Mouse (Mus musculus) kidney, adult 2 months (tissue): ENCODE measurements around the gene Pcsk5. TPM values are rescaled to one million over a fixed set of nuclear protein-coding genes. Genes with fewer than 3 reads are reported as not detected.

ENCODE experiments used
- DNase-seq: peaks from one replicate; pipeline ENCODE4 v3.0.0; 2021
- H3K27ac ChIP-seq: fragments of 200-500 bp; 2 replicates; pipeline ENCODE4 v1.5.1; 2012; ENCODE audit warnings: low read depth, low read length, control low read depth, inconsistent platforms; ENCODE audit not compliant: insufficient read depth
- H3K27me3 ChIP-seq: fragments of 200-500 bp; replicated peaks from 2 replicates; pipeline ENCODE4 v1.6.1; 2012; ENCODE audit warnings: mild to moderate bottlenecking, moderate library complexity, low read length, inconsistent platforms; ENCODE audit not compliant: control insufficient read depth, insufficient read depth
- H3K36me3 ChIP-seq: fragments of 200-500 bp; 2 replicates; pipeline ENCODE4 v1.6.1; 2012; ENCODE audit warnings: mild to moderate bottlenecking, moderate library complexity, low read length, inconsistent platforms; ENCODE audit not compliant: control insufficient read depth, insufficient read depth
- H3K4me1 ChIP-seq: fragments of 200-500 bp; 2 replicates; pipeline ENCODE4 v1.6.1; 2011; ENCODE audit warnings: low read length; ENCODE audit not compliant: control insufficient read depth, insufficient read depth
- H3K4me3 ChIP-seq: fragments of 200-500 bp; 2 replicates; pipeline ENCODE4 v1.5.1; 2011; ENCODE audit warnings: mild to moderate bottlenecking, low read depth, low read length, control low read depth; ENCODE audit not compliant: insufficient read depth
- CTCF ChIP-seq: fragments of 200-500 bp; conservative IDR thresholded peaks from 2 replicates; pipeline ENCODE4 v1.5.1; 2011; ENCODE audit warnings: low read depth, mild to moderate bottlenecking, control low read depth, low read length, moderate library complexity, mixed read lengths; ENCODE audit not compliant: insufficient read depth, insufficient read length
- POLR2A ChIP-seq: fragments of 200-500 bp; IDR thresholded peaks from one replicate; pipeline ENCODE4 v1.6.1; 2011; ENCODE audit warnings: low read depth, low read length, control low read depth
- WGBS: fragments of 180-500 bp; shearing (Covaris S2); methylation state at CpG from one replicate; pipeline ENCODE4 v1.1.7; 2018; 5-methylcytosine and 5-hydroxymethylcytosine counted together
- polyA plus RNA-seq: library from polyadenylated mRNA; depleted of rRNA; stranded (reverse); fragments of >200 nt; gene quantifications from 2 replicates; pipeline ENCODE4 v1.2.3, GENCODE M21; 2012

Pcsk5 gene
- polyA plus RNA-seq, 1 experiment = 9.4 TPM

DNA sequence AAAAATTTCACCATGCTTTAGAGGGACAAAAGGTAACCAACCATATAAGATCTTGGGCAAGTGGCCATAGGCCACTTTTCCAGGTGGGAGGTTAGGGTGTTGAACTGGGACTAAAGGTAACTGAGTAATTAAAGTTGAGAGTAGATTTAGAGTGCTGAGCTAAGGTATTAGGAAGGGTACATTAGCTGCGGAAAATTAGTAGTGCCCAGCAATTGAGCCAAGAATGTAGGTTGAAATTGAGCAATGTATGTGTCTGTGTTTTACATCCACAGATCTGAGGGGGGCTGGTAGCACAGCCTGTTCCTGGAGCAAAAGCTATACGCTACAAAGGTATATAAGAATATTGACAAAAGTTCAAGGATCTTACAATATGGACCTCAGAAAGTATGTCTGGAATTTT is 282.9 kb downstream of the Pcsk5 start:
- Histone ChIP-seq H3K4me3 (no peak overlapping the region), H3K27ac (no peak overlapping the region), H3K27me3 (no peaks in the 10 kb centered on the region), H3K4me1 (peaks cover 14% of the 10 kb centered on the region; the same call in 1 of the 2 replicates), H3K36me3 (no peaks in the 10 kb centered on the region)
- DNase-seq = peak; percentile 31
- 66% methylated on average over 2 of the region's 2 CpGs for WGBS
- TF ChIP-seq POLR2A (no peak), CTCF (no peak)

DNA sequence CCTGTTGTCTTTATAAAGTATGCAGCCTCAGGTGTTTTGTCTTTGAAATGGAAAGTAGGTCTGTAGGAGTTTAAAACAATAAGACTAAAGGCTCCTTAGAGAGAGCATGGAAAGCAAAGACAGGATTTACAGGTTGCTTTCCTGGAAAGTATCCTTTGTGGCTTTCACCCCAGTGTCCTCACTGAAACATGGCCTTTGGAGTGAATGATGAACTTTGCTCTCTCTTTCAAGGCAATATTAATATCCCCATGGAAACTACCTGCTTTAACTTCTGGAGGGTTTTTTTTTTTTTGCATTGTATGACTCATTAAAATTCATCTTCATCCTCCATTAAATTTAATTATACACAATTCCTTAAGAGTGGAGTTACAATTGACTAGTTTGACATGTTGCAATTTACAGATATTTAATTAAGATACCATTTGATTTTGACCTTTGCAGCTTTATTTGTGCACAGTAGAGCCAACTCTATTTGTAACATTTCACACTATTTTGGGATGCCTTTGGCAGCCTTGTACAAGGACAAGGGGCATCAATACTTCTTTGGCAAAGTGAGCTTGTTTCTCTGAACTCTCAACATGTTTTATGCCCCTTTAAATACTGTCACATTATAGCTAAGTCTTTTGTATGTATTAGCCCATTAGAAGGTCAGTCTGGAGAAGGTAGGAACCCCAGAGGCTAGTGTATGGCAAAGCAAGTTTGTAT is 283.9 kb downstream of the Pcsk5 start:
- Histone ChIP-seq H3K27ac (no peak overlapping the region), H3K36me3 (no peaks in the 10 kb centered on the region), H3K4me3 (no peak overlapping the region), H3K27me3 (no peaks in the 10 kb centered on the region), H3K4me1 (peaks cover 14% of the 10 kb centered on the region; the same call in 1 of the 2 replicates)
- TF ChIP-seq CTCF (no peak), POLR2A (no peak)
- DNase-seq = peak; percentile 70

DNA sequence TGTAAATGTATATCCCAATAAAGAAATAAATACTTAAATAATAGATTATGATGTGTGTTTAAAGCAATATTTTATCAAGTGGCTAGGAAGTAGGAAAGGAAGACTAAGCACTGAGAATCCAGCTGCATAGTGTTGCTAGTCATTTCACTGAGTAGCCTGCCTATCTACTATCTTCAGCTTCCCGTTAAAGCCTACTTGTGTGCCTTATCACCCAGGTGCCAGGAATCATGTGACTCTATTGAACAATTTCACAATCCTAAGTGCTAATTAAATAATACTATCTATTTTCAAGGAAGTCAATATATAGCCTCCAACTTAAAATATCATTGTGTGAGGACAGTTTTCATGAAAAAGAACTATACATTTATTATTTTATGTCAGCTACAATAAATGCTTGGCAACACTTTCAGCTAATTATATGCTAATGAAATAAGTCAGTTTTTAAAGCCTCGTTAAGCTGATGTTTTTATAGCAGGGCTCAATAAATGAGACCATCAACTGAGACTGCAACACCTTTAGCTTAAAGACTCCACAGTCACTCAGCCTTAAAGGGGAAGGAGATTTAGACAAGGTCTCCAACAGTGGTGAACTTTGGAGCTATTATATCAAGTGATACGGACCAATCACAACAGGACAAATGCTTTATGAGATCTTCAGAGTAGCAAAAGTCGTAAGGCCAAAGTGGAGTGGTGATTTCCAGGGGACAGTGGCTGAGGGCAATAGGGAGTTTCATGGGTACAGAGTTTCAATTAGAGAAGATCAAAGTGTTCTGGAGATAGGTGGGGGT is 308.5 kb downstream of the Pcsk5 start:
- no peaks in the 10 kb centered on the region for H3K36me3 ChIP-seq
- no peaks in the 10 kb centered on the region for H3K27me3 ChIP-seq
- H3K4me1 ChIP-seq = no peaks in the 10 kb centered on the region
- WGBS = 36% methylated on average over 4 of the region's 4 CpGs
- TF ChIP-seq CTCF (no peak), POLR2A (no peak)
- no peak overlapping the region for H3K4me3 ChIP-seq
- no peak for DNase-seq
- H3K27ac ChIP-seq = no peak overlapping the region

DNA sequence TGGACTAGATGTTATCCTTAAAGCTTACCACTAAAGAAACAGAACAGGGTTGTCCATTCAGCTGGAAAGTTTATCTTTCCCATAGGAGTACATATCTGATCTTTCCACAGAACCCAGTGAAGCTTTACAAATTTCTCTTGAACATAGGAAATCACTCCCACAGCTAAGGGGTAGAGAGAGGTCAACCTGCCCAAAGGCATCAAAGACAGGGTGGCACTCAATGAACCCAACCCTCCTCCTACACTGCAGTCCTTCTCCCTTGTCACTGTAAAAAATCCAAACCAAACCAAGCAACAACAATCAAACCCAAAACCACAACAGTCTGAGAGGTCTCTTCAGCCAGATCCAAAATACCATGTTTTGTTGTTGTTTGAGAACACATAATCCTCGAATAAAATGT is 311.9 kb downstream of the Pcsk5 start:
- WGBS = 60% methylated on average over 1 of the region's 1 CpGs
- DNase-seq = no peak
- Histone ChIP-seq H3K27me3 (no peaks in the 10 kb centered on the region), H3K4me3 (no peak overlapping the region), H3K4me1 (no peaks in the 10 kb centered on the region), H3K27ac (no peak overlapping the region), H3K36me3 (no peaks in the 10 kb centered on the region)
- TF ChIP-seq CTCF = no peak
- TF ChIP-seq POLR2A = no peak

DNA sequence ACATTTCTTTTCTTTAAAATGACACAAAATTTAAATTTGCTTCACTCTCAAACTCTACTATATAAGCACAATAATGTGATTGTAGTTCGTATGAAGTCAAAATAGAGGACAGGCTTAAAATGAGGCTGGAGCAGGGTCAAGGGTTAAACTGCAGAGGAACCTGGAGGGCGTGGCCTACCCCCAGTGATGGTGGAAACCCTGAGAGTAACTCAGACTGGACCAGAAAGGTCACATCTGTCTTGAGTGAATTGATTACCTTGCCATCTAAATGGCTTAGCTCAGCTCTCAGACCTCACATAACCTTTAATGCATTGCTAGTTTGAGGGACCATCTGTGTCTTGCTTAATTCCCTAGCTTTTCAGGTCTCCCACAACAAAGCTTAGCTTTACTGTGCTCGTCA is 323.0 kb downstream of the Pcsk5 start:
- Histone ChIP-seq H3K27ac (no peak overlapping the region), H3K36me3 (no peaks in the 10 kb centered on the region), H3K4me1 (no peaks in the 10 kb centered on the region), H3K4me3 (no peak overlapping the region), H3K27me3 (no peaks in the 10 kb centered on the region)
- TF ChIP-seq CTCF (no peak), POLR2A (no peak)
- WGBS = 62% methylated on average over 3 of the region's 3 CpGs
- peak; percentile 20 for DNase-seq

DNA sequence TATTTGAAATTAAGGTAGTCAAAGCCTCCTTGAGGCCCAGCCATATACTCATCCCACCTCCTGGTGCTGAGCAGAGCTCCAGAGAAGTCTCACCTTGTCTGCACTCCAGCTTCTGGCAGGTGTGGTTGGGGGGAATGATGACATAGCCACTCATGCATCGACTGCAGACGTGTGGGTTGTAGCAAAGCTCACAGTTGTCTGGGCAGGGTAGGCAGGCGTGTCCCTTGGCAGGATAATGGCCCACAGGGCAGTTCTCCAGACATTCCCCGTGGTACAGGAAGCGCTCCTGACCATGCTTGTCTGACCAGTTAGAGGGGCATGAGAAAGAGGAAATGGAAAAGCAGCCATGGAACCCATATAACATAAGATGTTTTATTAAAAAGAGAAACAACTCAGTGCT is 326.1 kb downstream of the Pcsk5 start:
- Histone ChIP-seq H3K27me3 (no peaks in the 10 kb centered on the region), H3K4me3 (no peak overlapping the region), H3K36me3 (no peaks in the 10 kb centered on the region), H3K4me1 (no peaks in the 10 kb centered on the region), H3K27ac (no peak overlapping the region)
- WGBS = 37% methylated on average over 5 of the region's 5 CpGs
- no peak for DNase-seq
- TF ChIP-seq CTCF = no peak
- no peak for TF ChIP-seq POLR2A

DNA sequence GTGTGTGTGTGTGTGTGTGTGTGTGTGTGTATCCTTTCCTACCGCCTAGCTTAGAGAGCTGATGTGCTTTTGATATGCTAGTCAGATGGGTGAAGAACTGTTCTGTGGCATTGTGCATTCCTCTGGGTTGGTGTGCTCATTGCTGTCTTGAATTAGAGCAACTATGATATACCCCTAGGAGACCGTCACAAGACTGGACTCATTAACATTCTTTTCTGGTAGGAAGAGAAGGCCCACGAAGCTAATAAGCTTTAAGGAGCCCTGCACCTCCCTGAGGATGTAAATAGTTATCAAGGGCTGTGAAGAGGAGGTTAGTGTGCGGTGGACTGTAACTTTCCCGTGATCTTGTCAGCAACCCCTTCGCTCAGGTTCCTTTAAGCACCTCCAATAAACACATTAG is 333.2 kb downstream of the Pcsk5 start:
- Histone ChIP-seq H3K4me3 (no peak overlapping the region), H3K36me3 (no peaks in the 10 kb centered on the region), H3K4me1 (no peaks in the 10 kb centered on the region), H3K27me3 (no peaks in the 10 kb centered on the region; the same call in 1 of the 2 replicates), H3K27ac (no peak overlapping the region)
- WGBS = 38% methylated on average over 6 of the region's 6 CpGs
- no peak for DNase-seq
- TF ChIP-seq POLR2A = no peak
